Mouse (Mus musculus): ENCODE measurements around the gene Ufsp2. TPM values are rescaled to one million over a fixed set of nuclear protein-coding genes. Genes with fewer than 3 reads are reported as not detected.

The Ufsp2 gene
- polyA plus RNA-seq, 1 experiment from 2014 or later = 72.1 TPM

GRCm38 (mm10) chr8:45994111-45994510, 18.8 kb downstream of the Ufsp2 start:
- WGBS = 97% methylated on average over 2 of the region's 2 CpGs
- Histone ChIP-seq H3K4me2 (no peak overlapping the region), H3K9me3 (no peaks in the 10 kb centered on the region), H3K4me3 (replicated peaks) (no peak overlapping the region), H3K27me3 (no peaks in the 10 kb centered on the region), H3K36me3 (peaks cover 48% of the 10 kb centered on the region), H3K9ac (replicated peaks) (no peak overlapping the region), H3K27ac (no peak overlapping the region), H3K4me1 (replicated peaks) (peaks cover 2% of the 10 kb centered on the region)
- no peak for ATAC-seq (ENCODE audit: insufficient number of reproducible peaks, insufficient read depth, low FRiP score, low TSS enrichment, low read depth)

GRCm38 (mm10) chr8:45995576-45995975, 20.2 kb downstream of the Ufsp2 start:
- no peak overlapping the region for H3K4me2 ChIP-seq
- no peak for ATAC-seq (ENCODE audit: insufficient number of reproducible peaks, insufficient read depth, low FRiP score, low TSS enrichment, low read depth)
- 91% methylated on average over 3 of the region's 3 CpGs for WGBS
- peaks cover 43% of the 10 kb centered on the region for H3K36me3 ChIP-seq
- H3K4me3 ChIP-seq (replicated peaks) = no peak overlapping the region
- H3K9ac ChIP-seq (replicated peaks) = no peak overlapping the region
- peaks cover 5% of the 10 kb centered on the region for H3K4me1 ChIP-seq (replicated peaks)
- no peak overlapping the region for H3K27ac ChIP-seq
- H3K9me3 ChIP-seq = no peaks in the 10 kb centered on the region
- H3K27me3 ChIP-seq = no peaks in the 10 kb centered on the region

GRCm38 (mm10) chr8:45998228-45998627, 22.9 kb downstream of the Ufsp2 start:
- 82% methylated on average over 2 of the region's 2 CpGs for WGBS
- ATAC-seq (ENCODE audit: insufficient number of reproducible peaks, insufficient read depth, low FRiP score, low TSS enrichment, low read depth) = no peak

GRCm38 (mm10) chr8:45999138-45999783, 23.9 kb downstream of the Ufsp2 start, which contains the start of gene Lrp2bp:
Gene Lrp2bp (plus strand): TSS chr8:45999303.
- 2% methylated on average over 22 of the region's 22 CpGs for WGBS
- Histone ChIP-seq H3K9ac (replicated peaks) (peak within 1 kb of the TSS; percentile 76), H3K27ac (peak within 1 kb of the TSS; percentile 97), H3K36me3 (peaks cover 23% of the 10 kb centered on the region), H3K4me3 (replicated peaks) (peak within 1 kb of the TSS; percentile 53), H3K27me3 (no peaks in the 10 kb centered on the region), H3K9me3 (no peaks in the 10 kb centered on the region), H3K4me1 (replicated peaks) (peaks cover 5% of the 10 kb centered on the region), H3K4me2 (peak within 1 kb of the TSS; percentile 84)
- no peak for ATAC-seq (ENCODE audit: insufficient number of reproducible peaks, insufficient read depth, low FRiP score, low TSS enrichment, low read depth)

More at GRCm38 (mm10) chr8:45998228-45998627, 22.9 kb downstream of the Ufsp2 start:
- peaks cover 5% of the 10 kb centered on the region for H3K4me1 ChIP-seq (replicated peaks)
- peaks cover 30% of the 10 kb centered on the region for H3K36me3 ChIP-seq
- H3K27me3 ChIP-seq = no peaks in the 10 kb centered on the region
- H3K27ac ChIP-seq = no peak overlapping the region
- H3K9me3 ChIP-seq = no peaks in the 10 kb centered on the region
- no peak overlapping the region for H3K4me3 ChIP-seq (replicated peaks)
- no peak overlapping the region for H3K9ac ChIP-seq (replicated peaks)
- peak overlapping the region; percentile 84 for H3K4me2 ChIP-seq

DNA sequence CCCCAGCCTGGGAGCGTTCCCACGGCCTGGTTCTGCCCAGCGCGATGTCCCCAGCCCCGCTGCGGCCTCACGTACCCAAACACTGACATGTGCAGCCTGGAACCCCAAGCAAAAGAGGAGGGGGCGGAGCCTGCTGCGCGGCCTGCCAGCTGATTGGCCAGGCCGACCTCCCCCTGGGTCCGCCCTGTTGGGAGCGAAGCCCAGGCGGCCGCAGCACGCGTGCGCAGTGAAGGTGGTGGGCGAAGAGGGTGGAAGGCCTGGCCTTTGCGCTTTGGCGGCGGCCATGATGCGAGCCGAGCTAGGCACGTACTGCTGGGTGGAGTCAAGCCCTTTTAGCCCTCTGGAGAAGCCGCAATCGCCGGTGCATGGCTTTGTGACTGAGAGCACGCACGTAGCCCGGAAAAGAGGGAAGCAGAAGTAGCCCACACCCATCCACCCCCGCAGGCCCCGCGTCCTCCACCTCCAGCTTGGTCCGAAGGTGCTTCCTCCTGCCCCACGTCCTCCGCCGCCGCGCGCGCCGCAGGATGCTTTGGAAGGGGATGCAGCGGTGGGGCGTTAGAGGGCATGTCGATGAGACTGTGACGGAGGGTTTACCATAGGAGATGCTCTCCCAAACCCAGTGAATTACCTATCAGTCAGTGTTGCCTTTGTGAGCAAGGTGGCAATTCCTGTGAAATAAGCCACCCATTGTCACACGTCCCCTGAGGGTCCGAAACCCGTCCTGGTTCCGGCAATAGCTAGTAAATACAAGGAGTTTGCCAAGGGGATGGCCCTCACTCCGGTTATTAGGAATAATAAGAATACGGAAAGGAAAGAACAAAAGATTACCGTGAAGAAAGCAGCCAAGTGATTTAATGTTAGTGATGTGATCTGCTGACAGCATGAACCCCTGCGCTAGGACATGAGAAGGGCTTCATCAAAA, 24.7 kb downstream of the Ufsp2 start:
- peak; percentile 99 for ATAC-seq (ENCODE audit: insufficient number of reproducible peaks, insufficient read depth, low FRiP score, low TSS enrichment, low read depth)
- peak overlapping the region; percentile 97 for H3K27ac ChIP-seq
- no peaks in the 10 kb centered on the region for H3K9me3 ChIP-seq
- peak overlapping the region; percentile 84 for H3K4me2 ChIP-seq
- H3K9ac ChIP-seq (replicated peaks) = peak overlapping the region; percentile 76
- no peaks in the 10 kb centered on the region for H3K27me3 ChIP-seq
- H3K4me1 ChIP-seq (replicated peaks) = peaks cover 5% of the 10 kb centered on the region
- WGBS = 6% methylated on average over 55 of the region's 55 CpGs
- H3K36me3 ChIP-seq = peaks cover 23% of the 10 kb centered on the region
- peak overlapping the region; percentile 53 for H3K4me3 ChIP-seq (replicated peaks)

DNA sequence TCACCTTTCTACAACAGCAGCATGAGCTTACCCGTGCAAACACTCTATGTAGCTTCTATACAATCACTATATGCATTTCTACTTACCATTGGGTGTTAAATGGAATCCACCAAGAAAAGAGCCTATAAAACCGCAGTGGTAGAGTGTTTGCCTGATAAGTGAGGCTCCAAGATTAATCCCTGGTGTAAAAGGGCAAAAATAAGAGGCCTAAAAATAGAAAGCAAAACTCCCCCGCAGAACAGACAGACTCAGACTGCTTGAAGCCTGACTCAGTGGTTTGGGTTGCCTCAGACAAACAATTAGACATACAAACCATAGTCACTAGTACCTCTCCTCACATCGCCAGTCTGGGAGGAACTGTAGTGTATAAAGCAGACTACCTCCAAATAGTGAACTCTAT, 30.3 kb downstream of the Ufsp2 start, which contains the start of gene Ankrd37:
Ankrd37 (minus strand) TSS at position 112 of the 400 bp plus-strand sequence.
- no peak within 1 kb of the TSS for H3K4me3 ChIP-seq (replicated peaks)
- no peak for ATAC-seq (ENCODE audit: insufficient number of reproducible peaks, insufficient read depth, low FRiP score, low TSS enrichment, low read depth)
- no peaks in the 10 kb centered on the region for H3K36me3 ChIP-seq
- no peaks in the 10 kb centered on the region for H3K27me3 ChIP-seq
- no peak within 1 kb of the TSS for H3K4me2 ChIP-seq
- no peaks in the 10 kb centered on the region for H3K9me3 ChIP-seq
- 71% methylated on average over 4 of the region's 4 CpGs for WGBS
- H3K4me1 ChIP-seq (replicated peaks) = peaks cover 2% of the 10 kb centered on the region
- no peak within 1 kb of the TSS for H3K27ac ChIP-seq
- H3K9ac ChIP-seq (replicated peaks) = no peak within 1 kb of the TSS

DNA sequence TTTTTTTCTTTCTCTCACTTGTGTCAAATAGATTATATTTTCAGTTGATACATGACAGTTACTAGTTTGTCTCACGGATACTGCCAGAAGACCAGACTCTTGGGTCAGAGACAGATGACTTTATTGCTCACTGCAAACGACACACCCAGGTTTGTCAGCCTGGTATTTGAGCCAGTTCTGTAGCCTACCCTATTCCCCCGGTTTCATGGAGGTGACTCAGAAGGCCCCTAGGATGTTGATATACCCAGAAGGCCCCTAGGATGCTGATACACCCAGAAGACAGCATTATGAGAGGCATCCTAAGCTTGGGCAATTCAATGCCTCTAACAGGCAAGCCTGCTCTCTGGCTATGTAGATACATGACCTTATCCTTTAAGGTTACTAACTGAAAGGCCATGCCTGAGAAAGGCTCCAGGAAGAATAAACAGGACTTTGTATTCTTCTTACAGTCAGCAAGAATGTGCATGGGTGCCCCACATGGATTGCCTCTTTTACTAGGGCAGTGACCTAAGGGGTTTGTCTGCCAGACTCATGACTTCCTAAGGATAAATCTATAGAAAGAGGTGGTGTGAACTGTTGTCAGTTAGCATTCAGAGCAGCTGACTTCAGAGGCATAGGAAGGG, 31.8 kb downstream of the Ufsp2 start:
- H3K4me3 ChIP-seq (replicated peaks) = no peak overlapping the region
- peaks cover 15% of the 10 kb centered on the region for H3K4me1 ChIP-seq (replicated peaks)
- no peak for ATAC-seq (ENCODE audit: insufficient number of reproducible peaks, insufficient read depth, low FRiP score, low TSS enrichment, low read depth)
- H3K27me3 ChIP-seq = no peaks in the 10 kb centered on the region
- no peak overlapping the region for H3K27ac ChIP-seq
- no peaks in the 10 kb centered on the region for H3K9me3 ChIP-seq
- H3K9ac ChIP-seq (replicated peaks) = no peak overlapping the region
- H3K4me2 ChIP-seq = no peak overlapping the region
- H3K36me3 ChIP-seq = no peaks in the 10 kb centered on the region
- 49% methylated on average over 3 of the region's 3 CpGs for WGBS

DNA sequence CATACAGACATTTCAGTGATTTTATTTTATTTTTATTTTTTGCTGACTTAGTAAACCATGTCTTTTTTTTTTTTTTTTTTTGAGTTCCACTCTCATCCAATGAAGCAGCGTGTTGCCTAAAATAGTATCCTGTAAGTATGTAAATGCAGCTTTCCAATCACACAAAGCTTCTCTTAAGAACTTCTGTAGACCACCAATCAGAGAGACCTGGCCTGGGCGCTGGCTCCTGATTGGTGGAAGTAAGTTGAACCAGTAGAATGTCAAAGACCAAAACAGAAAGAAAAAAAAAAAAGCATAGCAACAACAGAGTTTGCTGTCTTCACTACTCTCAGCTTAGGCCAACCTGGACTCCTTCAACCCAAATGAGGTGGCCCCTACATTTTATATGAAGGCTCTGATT, 35.0 kb downstream of the Ufsp2 start:
- 59% methylated on average over 2 of the region's 2 CpGs for WGBS
- no peak for ATAC-seq (ENCODE audit: insufficient number of reproducible peaks, insufficient read depth, low FRiP score, low TSS enrichment, low read depth)
- no peaks in the 10 kb centered on the region for H3K27me3 ChIP-seq
- H3K4me1 ChIP-seq (replicated peaks) = peaks cover 15% of the 10 kb centered on the region
- no peaks in the 10 kb centered on the region for H3K9me3 ChIP-seq
- no peaks in the 10 kb centered on the region for H3K36me3 ChIP-seq
- 0 out of 2 replicates have a peak overlapping the region, but pooled peaks have one; percentile 45 for H3K27ac ChIP-seq
- peak overlapping the region; percentile 52 for H3K4me2 ChIP-seq
- peak overlapping the region; percentile 11 for H3K4me3 ChIP-seq (replicated peaks)
- H3K9ac ChIP-seq (replicated peaks) = no peak overlapping the region

GRCm38 (mm10) chr8:46010746-46011680, 35.7 kb downstream of the Ufsp2 start:
- no peak for ATAC-seq (ENCODE audit: insufficient number of reproducible peaks, insufficient read depth, low FRiP score, low TSS enrichment, low read depth)
- peak overlapping the region; percentile 11 for H3K4me3 ChIP-seq (replicated peaks)

DNA sequence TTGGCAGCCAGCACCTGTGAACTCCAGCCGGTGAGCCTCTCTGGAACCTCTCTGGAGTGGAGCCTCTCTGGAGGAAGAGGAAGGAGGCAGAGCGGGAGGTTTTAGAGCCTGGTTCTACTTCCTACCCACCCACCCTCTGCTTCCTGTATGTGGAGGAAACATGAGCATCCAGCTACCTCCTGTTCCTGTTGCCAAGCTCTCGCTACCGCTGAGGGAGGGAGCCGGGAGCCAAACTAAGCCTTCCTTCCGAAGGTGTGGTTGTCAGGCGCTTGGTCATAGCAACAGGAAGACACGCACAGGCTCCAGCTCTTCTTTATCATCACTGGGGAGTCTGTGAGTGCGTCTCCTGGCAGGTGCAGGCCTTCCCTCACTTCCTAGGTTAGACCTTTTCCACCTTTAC, 46.9 kb downstream of the Ufsp2 start:
- Histone ChIP-seq H3K27ac (no peak overlapping the region), H3K36me3 (no peaks in the 10 kb centered on the region), H3K27me3 (no peaks in the 10 kb centered on the region), H3K9me3 (no peaks in the 10 kb centered on the region), H3K4me2 (no peak overlapping the region), H3K4me1 (replicated peaks) (0 out of 2 replicates have a peak, but pooled peaks cover 3% of the 10 kb centered on the region), H3K9ac (replicated peaks) (no peak overlapping the region), H3K4me3 (replicated peaks) (no peak overlapping the region)
- WGBS = 89% methylated on average over 9 of the region's 9 CpGs
- ATAC-seq (ENCODE audit: insufficient number of reproducible peaks, insufficient read depth, low FRiP score, low TSS enrichment, low read depth) = no peak

More at GRCm38 (mm10) chr8:46010746-46011680, 35.7 kb downstream of the Ufsp2 start:
- WGBS = 9% methylated on average over 17 of the region's 17 CpGs
- Histone ChIP-seq H3K36me3 (no peaks in the 10 kb centered on the region), H3K4me2 (peak overlapping the region; percentile 52), H3K27me3 (no peaks in the 10 kb centered on the region), H3K27ac (0 out of 2 replicates have a peak overlapping the region, but pooled peaks have one; percentile 45), H3K4me1 (replicated peaks) (peaks cover 15% of the 10 kb centered on the region), H3K9me3 (no peaks in the 10 kb centered on the region), H3K9ac (replicated peaks) (no peak overlapping the region)

Measured in limb, embryonic 12.5 days (tissue).